Mouse (Mus musculus): ENCODE measurements at regions not wholly inside any gene's neighbourhood (a gene's known extent, or its start where the extent isn't known, plus 50 kb on each side); places are given as distances from the start of the nearest gene placed in this dataset.

GRCm38 (mm10) chr14:25312135-25312534 is 146.8 kb upstream of the Zmiz1 start:
- Histone ChIP-seq H3K27me3 (ENCODE audit: control insufficient read depth, insufficient read depth, low read length) (no peaks in the 10 kb centered on the region), H3K27ac (ENCODE audit: insufficient read depth, low read depth, low read length) (no peak overlapping the region; the same call in 1 of the 2 replicates), H3K36me3 (ENCODE audit: control insufficient read depth, insufficient read depth, low read length) (no peaks in the 10 kb centered on the region), H3K4me1 (ENCODE audit: control insufficient read depth, insufficient read depth, insufficient read length, low read length) (peaks cover 47% of the 10 kb centered on the region), H3K4me3 (ENCODE audit: low read depth, low read length) (no peak overlapping the region)
- TF ChIP-seq POLR2A (IDR thresholded peaks at IDR 0.05; ENCODE audit: low read depth, low read length), result no peak
- TF ChIP-seq CTCF (IDR thresholded peaks at IDR 0.05; ENCODE audit: extremely low read depth, insufficient read length, insufficient replicate concordance, low read depth, low read length), result no peak
- WGBS, result 22% methylated on average over 7 of the region's 7 CpGs

- WGBS, result 70% methylated on average over 6 of the region's 6 CpGs
- H3K27ac ChIP-seq (ENCODE audit: insufficient read depth, low read depth, low read length), result no peak overlapping the region
- TF ChIP-seq POLR2A (IDR thresholded peaks at IDR 0.05; ENCODE audit: low read depth, low read length) (no peak), CTCF (IDR thresholded peaks at IDR 0.05; ENCODE audit: extremely low read depth, insufficient read length, insufficient replicate concordance, low read depth, low read length) (no peak)
- H3K36me3 ChIP-seq (ENCODE audit: control insufficient read depth, insufficient read depth, low read length), result no peaks in the 10 kb centered on the region
- peaks cover 47% of the 10 kb centered on the region for H3K4me1 ChIP-seq (ENCODE audit: control insufficient read depth, insufficient read depth, insufficient read length, low read length)
- H3K27me3 ChIP-seq (ENCODE audit: control insufficient read depth, insufficient read depth, low read length), result no peaks in the 10 kb centered on the region
- no peak overlapping the region for H3K4me3 ChIP-seq (ENCODE audit: low read depth, low read length)
Measured at GRCm38 (mm10) chr14:25312814-25313426, 146.1 kb upstream of the Zmiz1 start.

GRCm38 (mm10) chr14:25313693-25314240 is 145.2 kb upstream of the Zmiz1 start:
- no peaks in the 10 kb centered on the region for H3K36me3 ChIP-seq (ENCODE audit: control insufficient read depth, insufficient read depth, low read length)
- TF ChIP-seq CTCF (IDR thresholded peaks at IDR 0.05; ENCODE audit: extremely low read depth, insufficient read length, insufficient replicate concordance, low read depth, low read length) (no peak), POLR2A (IDR thresholded peaks at IDR 0.05; ENCODE audit: low read depth, low read length) (no peak)
- H3K27ac ChIP-seq (ENCODE audit: insufficient read depth, low read depth, low read length), result no peak overlapping the region
- H3K4me1 ChIP-seq (ENCODE audit: control insufficient read depth, insufficient read depth, insufficient read length, low read length), result peaks cover 43% of the 10 kb centered on the region
- WGBS, result 59% methylated on average over 4 of the region's 4 CpGs
- no peaks in the 10 kb centered on the region for H3K27me3 ChIP-seq (ENCODE audit: control insufficient read depth, insufficient read depth, low read length)
- no peak overlapping the region for H3K4me3 ChIP-seq (ENCODE audit: low read depth, low read length)

- Histone ChIP-seq H3K27ac (ENCODE audit: insufficient read depth, low read depth, low read length) (no peak overlapping the region), H3K27me3 (ENCODE audit: control insufficient read depth, insufficient read depth, low read length) (no peaks in the 10 kb centered on the region), H3K36me3 (ENCODE audit: control insufficient read depth, insufficient read depth, low read length) (no peaks in the 10 kb centered on the region), H3K4me1 (ENCODE audit: control insufficient read depth, insufficient read depth, insufficient read length, low read length) (peaks cover 24% of the 10 kb centered on the region), H3K4me3 (ENCODE audit: low read depth, low read length) (no peak overlapping the region)
- WGBS, result over 99% methylated on average over 5 of the region's 5 CpGs
- TF ChIP-seq CTCF (IDR thresholded peaks at IDR 0.05; ENCODE audit: extremely low read depth, insufficient read length, insufficient replicate concordance, low read depth, low read length) (no peak), POLR2A (IDR thresholded peaks at IDR 0.05; ENCODE audit: low read depth, low read length) (no peak)
Measured at GRCm38 (mm10) chr14:25316491-25316890, 142.5 kb upstream of the Zmiz1 start.

- WGBS, result 16% methylated on average over 37 of the region's 37 CpGs
- no peak; the same call in 1 of the 2 replicates for TF ChIP-seq POLR2A (IDR thresholded peaks at IDR 0.05; ENCODE audit: low read depth, low read length)
- TF ChIP-seq CTCF (IDR thresholded peaks at IDR 0.05; ENCODE audit: extremely low read depth, insufficient read length, insufficient replicate concordance, low read depth, low read length), result no peak
- peak overlapping the region; percentile 45 for H3K4me3 ChIP-seq (ENCODE audit: low read depth, low read length)
- H3K4me1 ChIP-seq (ENCODE audit: control insufficient read depth, insufficient read depth, insufficient read length, low read length), result peaks cover 15% of the 10 kb centered on the region
- peak overlapping the region; percentile 24; the same call in 1 of the 2 replicates for H3K27ac ChIP-seq (ENCODE audit: insufficient read depth, low read depth, low read length)
- H3K27me3 ChIP-seq (ENCODE audit: control insufficient read depth, insufficient read depth, low read length), result no peaks in the 10 kb centered on the region
- no peaks in the 10 kb centered on the region for H3K36me3 ChIP-seq (ENCODE audit: control insufficient read depth, insufficient read depth, low read length)
Measured at GRCm38 (mm10) chr14:25317680-25318471, 141.1 kb upstream of the Zmiz1 start.

GRCm38 (mm10) chr14:25318909-25319308 is 140.1 kb upstream of the Zmiz1 start:
- peaks cover 12% of the 10 kb centered on the region for H3K4me1 ChIP-seq (ENCODE audit: control insufficient read depth, insufficient read depth, insufficient read length, low read length)
- TF ChIP-seq CTCF (IDR thresholded peaks at IDR 0.05; ENCODE audit: extremely low read depth, insufficient read length, insufficient replicate concordance, low read depth, low read length) (no peak), POLR2A (IDR thresholded peaks at IDR 0.05; ENCODE audit: low read depth, low read length) (no peak)
- no peak overlapping the region for H3K27ac ChIP-seq (ENCODE audit: insufficient read depth, low read depth, low read length)
- no peaks in the 10 kb centered on the region for H3K27me3 ChIP-seq (ENCODE audit: control insufficient read depth, insufficient read depth, low read length)
- no peaks in the 10 kb centered on the region for H3K36me3 ChIP-seq (ENCODE audit: control insufficient read depth, insufficient read depth, low read length)
- WGBS, result 88% methylated on average over 12 of the region's 12 CpGs
- no peak overlapping the region for H3K4me3 ChIP-seq (ENCODE audit: low read depth, low read length)

- Histone ChIP-seq H3K4me1 (ENCODE audit: control insufficient read depth, insufficient read depth, insufficient read length, low read length) (peaks cover 14% of the 10 kb centered on the region), H3K27me3 (ENCODE audit: control insufficient read depth, insufficient read depth, low read length) (no peaks in the 10 kb centered on the region), H3K4me3 (ENCODE audit: low read depth, low read length) (no peak overlapping the region), H3K36me3 (ENCODE audit: control insufficient read depth, insufficient read depth, low read length) (no peaks in the 10 kb centered on the region), H3K27ac (ENCODE audit: insufficient read depth, low read depth, low read length) (no peak overlapping the region)
- WGBS, result 85% methylated on average over 4 of the region's 4 CpGs
- TF ChIP-seq CTCF (IDR thresholded peaks at IDR 0.05; ENCODE audit: extremely low read depth, insufficient read length, insufficient replicate concordance, low read depth, low read length), result no peak
- TF ChIP-seq POLR2A (IDR thresholded peaks at IDR 0.05; ENCODE audit: low read depth, low read length), result no peak
Measured at GRCm38 (mm10) chr14:25320141-25320540, 138.8 kb upstream of the Zmiz1 start.

Data from small intestine, adult 2 months (tissue).